Mouse (Mus musculus) midbrain, embryonic 15.5 days (tissue): ENCODE results near the gene Gpr65. TPM values are rescaled to one million over a fixed set of nuclear protein-coding genes. Genes with fewer than 3 reads are reported as not detected.

ENCODE experiments used
- ATAC-seq: fragments of 200-750 bp; cut with Nextera tagmentation; replicated peaks from 2 replicates; pipeline ENCODE4 v1.8.0; 2017; ENCODE audit warnings: moderate TSS enrichment
- H3K27ac ChIP-seq: fragments of 300-500 bp; sonication (generic); 2 replicates; pipeline ENCODE4 v1.5.1; 2015; ENCODE audit warnings: mild to moderate bottlenecking, inconsistent platforms
- H3K27me3 ChIP-seq: fragments of 300-500 bp; sonication (generic); replicated peaks from 2 replicates; pipeline ENCODE4 v1.6.1; 2015; ENCODE audit warnings: inconsistent platforms
- H3K36me3 ChIP-seq: fragments of 300-500 bp; sonication (generic); replicated peaks from 2 replicates; pipeline ENCODE4 v1.6.1; 2015; ENCODE audit warnings: inconsistent platforms
- H3K4me1 ChIP-seq: fragments of 300-500 bp; sonication (generic); 2 replicates; pipeline ENCODE4 v1.6.1; 2015; ENCODE audit warnings: inconsistent platforms
- H3K4me2 ChIP-seq: fragments of 300-500 bp; sonication (generic); 2 replicates; pipeline ENCODE4 v1.6.1; 2015; ENCODE audit warnings: inconsistent platforms, mild to moderate bottlenecking, moderate library complexity
- H3K4me3 ChIP-seq: fragments of 300-500 bp; sonication (generic); 2 replicates; pipeline ENCODE4 v1.5.1; 2015; ENCODE audit warnings: mild to moderate bottlenecking, inconsistent platforms
- H3K9ac ChIP-seq: fragments of 300-500 bp; sonication (generic); 2 replicates; pipeline ENCODE4 v1.6.1; 2015; ENCODE audit warnings: mild to moderate bottlenecking, inconsistent platforms
- H3K9me3 ChIP-seq: fragments of 300-500 bp; sonication (generic); 2 replicates; pipeline ENCODE4 v1.6.1; 2016; ENCODE audit warnings: inconsistent platforms
- WGBS: fragments of 180-500 bp; shearing (Covaris S2); methylation state at CpG from one replicate; pipeline ENCODE4 v1.1.7; 2015; ENCODE audit warnings: mixed read lengths; 5-methylcytosine and 5-hydroxymethylcytosine counted together
- polyA plus RNA-seq: library from polyadenylated mRNA; unstranded; fragments of >200 nt; fragmentation: Nextera tagmentation; extraction: Ambion mirVana; gene quantifications from 2 replicates; pipeline ENCODE4 v1.2.1, GENCODE M21; 2015

Gpr65 gene
- polyA plus RNA-seq, 1 experiment from 2014 or later = 0.49 TPM

GRCm38 (mm10) chr12:98258845-98259517, 9.5 kb upstream of the Gpr65 start, which contains the start of gene Galc:
Gene Galc (minus strand): TSS chr12:98259459.
- no peaks in the 10 kb centered on the region for H3K36me3 ChIP-seq
- ATAC-seq = peak; percentile 95

GRCm38 (mm10) chr12:98259518-98259852, 8.9 kb upstream of the Gpr65 start:
- Histone ChIP-seq H3K27me3 (no peaks in the 10 kb centered on the region), H3K4me1 (peaks cover 15% of the 10 kb centered on the region), H3K27ac (peak overlapping the region; percentile 94), H3K4me2 (peak overlapping the region; percentile 69), H3K36me3 (no peaks in the 10 kb centered on the region), H3K4me3 (peak overlapping the region; percentile 61), H3K9me3 (no peaks in the 10 kb centered on the region), H3K9ac (peak overlapping the region; percentile 78)
- WGBS = 5% methylated on average over 12 of the region's 12 CpGs
- ATAC-seq = no peak; the same call in 1 of the 2 replicates

More at GRCm38 (mm10) chr12:98258845-98259517, 9.5 kb upstream of the Gpr65 start, which contains the start of gene Galc:
- under 1% methylated on average over 75 of the region's 76 CpGs for WGBS
- H3K27me3 ChIP-seq = no peaks in the 10 kb centered on the region
- H3K9ac ChIP-seq = peak within 1 kb of the TSS; percentile 78
- H3K9me3 ChIP-seq = no peaks in the 10 kb centered on the region
- H3K4me1 ChIP-seq = peaks cover 15% of the 10 kb centered on the region
- H3K4me2 ChIP-seq = peak within 1 kb of the TSS; percentile 69
- peak within 1 kb of the TSS; percentile 94 for H3K27ac ChIP-seq
- peak within 1 kb of the TSS; percentile 61 for H3K4me3 ChIP-seq

GRCm38 (mm10) chr12:98265697-98266096, 2.7 kb upstream of the Gpr65 start:
- no peak overlapping the region for H3K9ac ChIP-seq
- H3K27ac ChIP-seq = no peak overlapping the region
- no peaks in the 10 kb centered on the region for H3K36me3 ChIP-seq
- H3K27me3 ChIP-seq = no peaks in the 10 kb centered on the region
- no peak overlapping the region for H3K4me3 ChIP-seq
- ATAC-seq = no peak
- no peaks in the 10 kb centered on the region for H3K4me1 ChIP-seq
- H3K9me3 ChIP-seq = no peaks in the 10 kb centered on the region
- no peak overlapping the region for H3K4me2 ChIP-seq
- 88% methylated on average over 9 of the region's 9 CpGs for WGBS

GRCm38 (mm10) chr12:98269791-98270745, 1.6 kb downstream of the Gpr65 start:
- no peak overlapping the region for H3K4me3 ChIP-seq
- no peak for ATAC-seq
- H3K36me3 ChIP-seq = no peaks in the 10 kb centered on the region
- no peak overlapping the region for H3K4me2 ChIP-seq
- no peak overlapping the region for H3K27ac ChIP-seq
- H3K9me3 ChIP-seq = no peaks in the 10 kb centered on the region
- WGBS = 76% methylated on average over 17 of the region's 17 CpGs
- H3K9ac ChIP-seq = no peak overlapping the region
- no peaks in the 10 kb centered on the region for H3K27me3 ChIP-seq
- no peaks in the 10 kb centered on the region for H3K4me1 ChIP-seq

GRCm38 (mm10) chr12:98270810-98271566, 2.6 kb downstream of the Gpr65 start:
- Histone ChIP-seq H3K4me1 (no peaks in the 10 kb centered on the region), H3K36me3 (no peaks in the 10 kb centered on the region), H3K9ac (no peak overlapping the region), H3K4me3 (no peak overlapping the region), H3K4me2 (no peak overlapping the region), H3K27ac (no peak overlapping the region), H3K9me3 (no peaks in the 10 kb centered on the region), H3K27me3 (no peaks in the 10 kb centered on the region)
- no peak for ATAC-seq
- WGBS = 54% methylated on average over 12 of the region's 12 CpGs

- ATAC-seq = no peak
- H3K4me2 ChIP-seq = no peak overlapping the region
- H3K9ac ChIP-seq = no peak overlapping the region
- H3K27ac ChIP-seq = no peak overlapping the region
- no peaks in the 10 kb centered on the region for H3K9me3 ChIP-seq
- no peaks in the 10 kb centered on the region for H3K27me3 ChIP-seq
- H3K4me3 ChIP-seq = no peak overlapping the region
- H3K36me3 ChIP-seq = no peaks in the 10 kb centered on the region
- 45% methylated on average over 7 of the region's 7 CpGs for WGBS
- no peaks in the 10 kb centered on the region for H3K4me1 ChIP-seq
Measured at GRCm38 (mm10) chr12:98272433-98272832, 4.0 kb downstream of the Gpr65 start.

GRCm38 (mm10) chr12:98280530-98280929, 12.1 kb downstream of the Gpr65 start:
- Histone ChIP-seq H3K4me2 (no peak overlapping the region), H3K4me3 (no peak overlapping the region), H3K9ac (no peak overlapping the region), H3K9me3 (no peaks in the 10 kb centered on the region), H3K4me1 (no peaks in the 10 kb centered on the region), H3K27me3 (no peaks in the 10 kb centered on the region), H3K27ac (no peak overlapping the region), H3K36me3 (no peaks in the 10 kb centered on the region)
- WGBS = 36% methylated on average over 5 of the region's 5 CpGs
- ATAC-seq = peak; percentile 24; the same call in 1 of the 2 replicates

- H3K4me3 ChIP-seq = no peak overlapping the region
- 76% methylated on average over 8 of the region's 8 CpGs for WGBS
- no peak overlapping the region for H3K4me2 ChIP-seq
- no peak overlapping the region for H3K9ac ChIP-seq
- H3K27ac ChIP-seq = no peak overlapping the region
- H3K36me3 ChIP-seq = no peaks in the 10 kb centered on the region
- no peaks in the 10 kb centered on the region for H3K9me3 ChIP-seq
- no peaks in the 10 kb centered on the region for H3K4me1 ChIP-seq
- no peaks in the 10 kb centered on the region for H3K27me3 ChIP-seq
- ATAC-seq = no peak
Measured at GRCm38 (mm10) chr12:98280996-98281395, 12.6 kb downstream of the Gpr65 start.

GRCm38 (mm10) chr12:98282776-98283486, 14.5 kb downstream of the Gpr65 start:
- no peaks in the 10 kb centered on the region for H3K9me3 ChIP-seq
- no peaks in the 10 kb centered on the region for H3K36me3 ChIP-seq
- no peak overlapping the region for H3K27ac ChIP-seq
- H3K4me1 ChIP-seq = no peaks in the 10 kb centered on the region
- no peak overlapping the region for H3K4me3 ChIP-seq
- H3K4me2 ChIP-seq = no peak overlapping the region
- H3K27me3 ChIP-seq = no peaks in the 10 kb centered on the region
- 83% methylated on average over 14 of the region's 14 CpGs for WGBS
- no peak overlapping the region for H3K9ac ChIP-seq
- ATAC-seq = no peak

- 70% methylated on average over 3 of the region's 3 CpGs for WGBS
- H3K4me1 ChIP-seq = no peaks in the 10 kb centered on the region
- H3K27ac ChIP-seq = no peak overlapping the region
- H3K9me3 ChIP-seq = no peaks in the 10 kb centered on the region
- H3K4me3 ChIP-seq = no peak overlapping the region
- no peak for ATAC-seq
- H3K4me2 ChIP-seq = no peak overlapping the region
- H3K27me3 ChIP-seq = no peaks in the 10 kb centered on the region
- H3K36me3 ChIP-seq = no peaks in the 10 kb centered on the region
- H3K9ac ChIP-seq = no peak overlapping the region
Measured at GRCm38 (mm10) chr12:98283487-98283860, 15.0 kb downstream of the Gpr65 start.

GRCm38 (mm10) chr12:98284477-98284876, 16.0 kb downstream of the Gpr65 start:
- ATAC-seq = no peak
- 87% methylated on average over 3 of the region's 3 CpGs for WGBS
- H3K4me3 ChIP-seq = no peak overlapping the region

More at GRCm38 (mm10) chr12:98284477-98284876, 16.0 kb downstream of the Gpr65 start:
- H3K4me1 ChIP-seq = no peaks in the 10 kb centered on the region
- H3K36me3 ChIP-seq = no peaks in the 10 kb centered on the region
- no peak overlapping the region for H3K27ac ChIP-seq
- no peaks in the 10 kb centered on the region for H3K9me3 ChIP-seq
- no peaks in the 10 kb centered on the region for H3K27me3 ChIP-seq
- H3K9ac ChIP-seq = no peak overlapping the region
- no peak overlapping the region for H3K4me2 ChIP-seq
